Mouse (Mus musculus): ENCODE data around the gene Nck2. TPM values are rescaled to one million over a fixed set of nuclear protein-coding genes. Genes with fewer than 3 reads are reported as not detected.

Nck2 gene
- 37.4 TPM for polyA plus RNA-seq (2021)

DNA sequence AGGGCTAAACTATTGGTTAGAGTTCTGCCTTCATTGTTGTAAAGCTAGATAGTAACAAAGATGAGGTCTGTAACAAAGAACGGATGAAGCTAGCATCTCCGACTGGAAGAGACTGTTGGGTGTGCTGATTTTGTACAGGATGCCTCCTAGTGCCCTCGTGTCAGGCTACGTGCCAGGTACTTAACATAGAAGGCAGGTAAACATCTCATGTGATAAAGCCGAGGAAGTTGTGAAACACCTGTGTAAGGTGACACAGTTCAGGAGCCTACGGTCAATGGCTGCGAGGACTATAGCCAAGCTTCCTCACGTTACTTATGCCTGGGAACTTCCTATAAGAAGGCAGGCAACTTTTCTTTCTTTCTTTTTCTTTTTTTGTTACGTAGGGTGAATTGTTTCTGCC lies at the start of gene Nck2:
Gene Nck2 (plus strand): TSS at position 49 of the 400 bp plus-strand sequence.
- ChIA-PET CTCF (interaction anchor here (0.9 to 1.4 kb wide), 3 partner anchors 9 to 23 kb away, joined by 3 to 4 read pairs (median 3); no protein-coding TSS in a partner anchor), POLR2A (interaction anchor here (0.6 to 1.4 kb wide), 2 partner anchors 18 to 117 kb away, joined by 4 to 5 read pairs; no protein-coding TSS in a partner anchor)
- TF ChIP-seq CTCF (IDR thresholded peaks at IDR 0.05), result no peak
- H3K27me3 ChIP-seq, result no peaks in the 10 kb centered on the region
- ATAC-seq (no peak), DNase-seq (ENCODE audit: low read depth, low spot score) (no peak)
- in situ Hi-C loops (cut with MboI; ENCODE audit: low pct_unique_long_range_greater_than_20kb), result loop anchor here (5.0 to 10.0 kb wide), 2 partner anchors 142 to 300 kb away; no protein-coding TSS in a partner anchor

DNA sequence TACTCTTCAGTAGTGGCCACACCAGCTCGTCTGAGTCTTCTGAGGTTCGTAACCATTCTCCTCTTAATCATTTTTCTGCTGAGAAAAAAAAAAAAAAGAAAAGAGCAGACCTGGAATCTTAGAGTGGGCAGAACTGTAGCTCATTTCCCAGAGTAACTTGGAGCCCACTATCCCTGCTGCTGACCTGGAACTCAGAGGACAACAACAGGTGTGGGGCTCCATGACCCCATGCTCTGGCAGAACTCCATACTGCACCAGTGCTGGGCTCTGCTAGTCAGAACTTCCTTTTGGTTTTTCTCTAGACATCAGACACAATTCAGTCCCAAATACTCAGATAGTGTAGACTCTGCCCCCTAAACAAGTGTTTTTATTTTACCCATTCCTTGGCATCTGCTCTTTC lies 49.3 kb upstream of the Nck2 start:
- no peak for TF ChIP-seq CTCF (IDR thresholded peaks at IDR 0.05)
- no peaks in the 10 kb centered on the region for H3K27me3 ChIP-seq
- ChIA-PET POLR2A (no interaction called here), CTCF (interaction anchor here (1.1 to 1.7 kb wide), 3 partner anchors 11 to 29 kb away, joined by 3 to 4 read pairs (median 3); no protein-coding TSS in a partner anchor)
- DNase-seq (ENCODE audit: low read depth, low spot score) (no peak), ATAC-seq (no peak)
- in situ Hi-C loops (cut with MboI; ENCODE audit: low pct_unique_long_range_greater_than_20kb), result no loop called here

DNA sequence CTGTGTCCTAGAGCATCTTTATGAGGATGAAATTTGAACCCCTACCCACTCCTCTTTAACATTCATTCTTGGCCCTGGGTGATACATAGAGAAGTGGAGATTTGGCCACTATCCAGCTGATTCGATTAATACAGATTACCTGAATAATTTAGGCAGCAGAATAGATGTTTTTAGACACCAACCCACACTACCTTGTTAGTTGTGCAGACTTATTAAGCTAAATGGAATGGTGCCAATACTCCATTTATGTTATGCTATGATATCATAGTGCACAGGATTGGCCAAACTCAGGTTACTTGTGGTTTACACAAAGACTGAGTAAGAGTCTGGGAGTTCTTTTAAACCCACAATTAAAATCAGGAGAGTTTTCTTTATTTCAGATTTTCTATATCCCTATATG lies 48.6 kb upstream of the Nck2 start:
- no peaks in the 10 kb centered on the region for H3K27me3 ChIP-seq
- POLR2A ChIA-PET, result no interaction called here
- no peak for DNase-seq (ENCODE audit: low read depth, low spot score)
- in situ Hi-C loops (cut with MboI; ENCODE audit: low pct_unique_long_range_greater_than_20kb), result no loop called here
- no peak for TF ChIP-seq CTCF (IDR thresholded peaks at IDR 0.05)
- CTCF ChIA-PET, result interaction anchor here (1.7 kb wide), 1 partner anchor 10 kb away, joined by 4 read pairs; no protein-coding TSS in a partner anchor
- ATAC-seq, result no peak

DNA sequence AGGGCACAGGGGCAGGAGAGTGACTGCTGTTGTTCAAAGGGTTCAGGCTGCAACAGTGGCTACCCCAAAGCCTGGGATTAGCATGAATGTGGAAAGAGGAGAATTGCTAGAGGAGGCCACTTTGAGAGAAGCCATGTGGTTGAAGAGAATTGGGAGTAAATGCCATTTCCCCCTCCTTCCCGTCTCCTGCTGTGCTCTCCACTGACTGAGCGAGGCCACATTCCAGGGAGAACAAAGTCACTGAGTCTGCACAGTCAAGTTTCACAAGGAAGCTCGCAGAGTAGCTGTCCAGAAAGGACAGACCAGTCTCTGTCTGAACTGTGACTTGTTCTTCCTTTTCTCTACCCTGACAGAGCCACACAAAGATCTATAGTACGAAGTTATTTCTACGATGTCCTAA lies 47.9 kb upstream of the Nck2 start:
- ChIA-PET CTCF (interaction anchor here (1.0 kb wide), 1 partner anchor 30 kb away, joined by 3 read pairs; no protein-coding TSS in a partner anchor), POLR2A (no interaction called here)
- no peaks in the 10 kb centered on the region for H3K27me3 ChIP-seq
- ATAC-seq, result no peak
- DNase-seq (ENCODE audit: low read depth, low spot score), result no peak
- in situ Hi-C loops (cut with MboI; ENCODE audit: low pct_unique_long_range_greater_than_20kb), result no loop called here
- no peak for TF ChIP-seq CTCF (IDR thresholded peaks at IDR 0.05)

DNA sequence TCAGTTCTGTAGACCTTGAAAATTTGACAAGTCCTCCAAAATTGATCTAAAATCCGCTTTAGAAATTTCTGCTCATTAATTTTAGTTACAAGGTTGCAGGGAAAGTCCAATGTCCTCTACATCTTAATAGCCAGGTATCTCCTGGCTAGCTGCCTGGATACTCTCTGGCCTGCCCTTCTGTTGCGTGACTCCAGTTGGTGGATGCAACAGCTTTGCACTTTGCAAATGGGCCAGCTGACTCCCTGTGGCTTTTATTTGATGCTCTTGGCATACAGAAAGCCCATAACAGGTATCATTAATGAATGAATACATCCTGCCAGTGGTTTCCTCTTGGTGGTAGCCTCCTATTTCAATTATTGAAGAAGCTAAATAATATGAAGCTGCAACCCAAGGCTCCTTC lies 47.3 kb upstream of the Nck2 start:
- H3K27me3 ChIP-seq, result no peaks in the 10 kb centered on the region
- CTCF ChIA-PET, result interaction anchor here (1.0 kb wide), 1 partner anchor 30 kb away, joined by 3 read pairs; no protein-coding TSS in a partner anchor
- TF ChIP-seq CTCF (IDR thresholded peaks at IDR 0.05), result no peak
- in situ Hi-C loops (cut with MboI; ENCODE audit: low pct_unique_long_range_greater_than_20kb), result no loop called here
- DNase-seq (ENCODE audit: low read depth, low spot score), result no peak
- ATAC-seq, result no peak
- POLR2A ChIA-PET, result no interaction called here

DNA sequence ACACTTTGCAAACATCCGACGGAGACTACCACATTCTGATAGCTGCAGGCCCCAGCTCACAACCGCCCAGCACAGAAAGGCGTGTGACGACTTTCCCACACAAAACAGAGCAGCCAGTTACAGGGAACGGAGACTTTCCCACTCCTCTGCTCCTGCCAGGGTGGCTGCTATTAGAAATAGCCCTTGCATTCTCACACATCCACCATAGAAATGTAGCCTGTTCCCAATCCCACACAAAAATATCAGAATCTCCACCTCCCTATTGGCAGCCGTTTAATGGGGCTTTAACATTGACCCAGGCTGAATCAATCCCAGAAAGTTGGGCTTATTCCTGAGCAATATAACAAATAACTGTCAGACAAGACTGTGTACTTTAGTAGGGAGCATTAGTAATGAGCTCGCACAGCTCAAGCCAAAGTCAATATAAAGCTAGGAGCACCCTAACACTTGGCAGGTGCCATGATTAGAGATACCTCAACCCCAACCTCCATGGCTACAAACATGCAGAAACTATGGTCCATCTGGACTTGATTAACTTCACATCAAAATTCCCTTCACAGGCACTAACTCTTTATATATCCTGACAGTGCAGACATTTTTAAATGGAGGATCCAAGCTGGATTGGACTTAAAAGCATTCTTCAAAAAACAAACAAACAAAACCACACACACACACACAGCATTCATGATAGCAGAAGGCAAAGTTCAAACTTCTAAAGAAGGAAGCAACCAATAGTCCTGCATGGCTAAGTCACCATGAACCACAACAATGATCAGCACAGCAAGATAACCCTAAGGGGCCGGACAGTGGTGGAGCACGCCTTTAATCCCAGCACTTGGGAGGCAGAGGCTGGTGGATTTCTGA lies 45.4 kb upstream of the Nck2 start:
- ChIA-PET CTCF (interaction anchor here (1.2 kb wide), 1 partner anchor 27 kb away, joined by 3 read pairs; no protein-coding TSS in a partner anchor), POLR2A (interaction anchor here (0.6 kb wide), 2 partner anchors 9 to 15 kb away, joined by 3 to 4 read pairs; no protein-coding TSS in a partner anchor)
- peaks cover 2% of the 10 kb centered on the region for H3K27me3 ChIP-seq
- TF ChIP-seq CTCF (IDR thresholded peaks at IDR 0.05), result no peak
- no peak for ATAC-seq
- no peak for DNase-seq (ENCODE audit: low read depth, low spot score)
- in situ Hi-C loops (cut with MboI; ENCODE audit: low pct_unique_long_range_greater_than_20kb), result no loop called here

DNA sequence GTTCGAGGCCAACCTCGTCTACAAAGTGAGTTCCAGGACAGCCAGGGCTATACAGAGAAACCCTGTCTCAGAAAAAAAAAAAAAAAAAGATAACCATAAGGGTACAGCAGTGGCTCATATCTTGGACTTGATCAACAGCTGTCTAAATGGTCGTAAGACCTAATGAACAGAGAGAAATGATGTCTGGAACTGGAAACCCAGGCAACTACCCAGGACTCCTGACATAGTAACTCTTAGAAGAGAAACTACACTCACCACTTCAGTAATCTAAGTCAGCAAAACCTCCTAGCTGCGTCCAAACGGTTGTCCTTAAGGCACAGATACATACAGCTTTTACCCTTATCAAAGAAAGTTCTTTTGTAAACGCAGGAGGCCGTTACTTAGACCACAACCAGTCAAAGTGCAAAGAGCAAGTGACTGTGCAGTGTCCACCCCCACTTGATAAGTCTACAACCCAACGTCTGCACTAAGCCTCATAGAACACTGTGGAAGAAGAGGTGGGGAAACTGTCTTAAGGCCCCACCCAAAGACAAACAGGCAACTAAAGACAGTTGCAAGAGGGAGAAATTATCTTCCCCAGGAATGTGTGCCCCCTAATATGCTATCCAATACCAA lies 44.7 kb upstream of the Nck2 start:
- H3K27me3 ChIP-seq, result peaks cover 9% of the 10 kb centered on the region
- CTCF ChIA-PET, result no interaction called here

DNA sequence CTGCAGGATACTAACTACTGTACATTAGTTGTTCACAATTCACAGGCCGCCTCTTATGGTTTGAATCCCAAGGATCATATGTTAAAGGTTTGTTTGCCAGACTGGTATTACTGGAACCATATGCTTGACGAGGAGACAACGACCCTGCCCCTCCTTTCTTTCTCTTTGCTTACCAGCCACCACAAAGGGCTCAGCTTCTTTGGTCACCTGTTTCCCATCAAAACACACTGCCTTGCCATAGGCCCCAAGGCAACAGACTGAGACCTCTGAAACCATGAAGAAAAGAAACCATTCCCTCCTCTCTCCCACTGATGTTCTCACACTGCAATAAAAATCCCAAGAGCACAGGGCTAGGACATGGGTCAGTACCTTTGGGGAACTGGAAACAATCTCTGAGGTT lies 43.7 kb upstream of the Nck2 start:
- DNase-seq (ENCODE audit: low read depth, low spot score) (no peak), ATAC-seq (no peak)
- ChIA-PET POLR2A (no interaction called here), CTCF (interaction anchor here (1.1 kb wide), 1 partner anchor 40 kb away, joined by 3 read pairs; no protein-coding TSS in a partner anchor)
- in situ Hi-C loops (cut with MboI; ENCODE audit: low pct_unique_long_range_greater_than_20kb), result no loop called here
- H3K27me3 ChIP-seq, result peaks cover 9% of the 10 kb centered on the region
- no peak for TF ChIP-seq CTCF (IDR thresholded peaks at IDR 0.05)

More for the DNA sequence above, 44.7 kb upstream of the Nck2 start:
- DNase-seq (ENCODE audit: low read depth, low spot score), result no peak
- no peak for TF ChIP-seq CTCF (IDR thresholded peaks at IDR 0.05)
- in situ Hi-C loops (cut with MboI; ENCODE audit: low pct_unique_long_range_greater_than_20kb), result no loop called here
- ATAC-seq, result no peak
- POLR2A ChIA-PET, result interaction anchor here (0.6 kb wide), 2 partner anchors 10 to 15 kb away, joined by 3 to 4 read pairs; no protein-coding TSS in a partner anchor

DNA sequence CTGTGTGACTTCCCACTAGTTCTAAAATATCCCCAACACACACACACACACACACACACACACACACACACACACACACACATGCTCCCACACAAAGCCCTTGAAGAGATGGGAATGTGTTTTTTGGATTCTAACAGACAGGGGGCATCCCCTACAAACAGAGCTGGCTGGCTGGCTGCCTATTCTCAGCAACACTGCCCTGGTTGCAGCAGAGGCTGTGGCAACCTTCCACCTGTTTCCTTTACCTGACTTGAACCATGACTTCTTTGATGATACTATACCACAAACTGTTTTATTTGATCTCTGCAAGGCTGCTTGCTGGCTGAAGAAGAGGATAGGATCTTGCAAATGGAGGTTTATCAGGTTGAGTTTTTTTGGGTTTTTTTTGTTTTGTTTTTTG lies 41.0 kb upstream of the Nck2 start:
- no peak for TF ChIP-seq CTCF (IDR thresholded peaks at IDR 0.05)
- H3K27me3 ChIP-seq, result peaks cover 9% of the 10 kb centered on the region
- DNase-seq (ENCODE audit: low read depth, low spot score) (no peak), ATAC-seq (no peak)
- in situ Hi-C loops (cut with MboI; ENCODE audit: low pct_unique_long_range_greater_than_20kb), result no loop called here
- POLR2A ChIA-PET, result no interaction called here
- CTCF ChIA-PET, result interaction anchor here (1.0 to 1.2 kb wide), 2 partner anchors 26 kb away, joined by 3 read pairs; no protein-coding TSS in a partner anchor

All from Patski (cell line).